Mouse (Mus musculus): ENCODE results near the gene Lin9. TPM values are rescaled to one million over a fixed set of nuclear protein-coding genes. Genes with fewer than 3 reads are reported as not detected.
A peak's percentile ranks its signal among the peaks of the same experiment; 100 is the strongest.

Lin9 gene
- polyA plus RNA-seq, 1 experiment from 2014 or later, result 21.4 TPM

DNA sequence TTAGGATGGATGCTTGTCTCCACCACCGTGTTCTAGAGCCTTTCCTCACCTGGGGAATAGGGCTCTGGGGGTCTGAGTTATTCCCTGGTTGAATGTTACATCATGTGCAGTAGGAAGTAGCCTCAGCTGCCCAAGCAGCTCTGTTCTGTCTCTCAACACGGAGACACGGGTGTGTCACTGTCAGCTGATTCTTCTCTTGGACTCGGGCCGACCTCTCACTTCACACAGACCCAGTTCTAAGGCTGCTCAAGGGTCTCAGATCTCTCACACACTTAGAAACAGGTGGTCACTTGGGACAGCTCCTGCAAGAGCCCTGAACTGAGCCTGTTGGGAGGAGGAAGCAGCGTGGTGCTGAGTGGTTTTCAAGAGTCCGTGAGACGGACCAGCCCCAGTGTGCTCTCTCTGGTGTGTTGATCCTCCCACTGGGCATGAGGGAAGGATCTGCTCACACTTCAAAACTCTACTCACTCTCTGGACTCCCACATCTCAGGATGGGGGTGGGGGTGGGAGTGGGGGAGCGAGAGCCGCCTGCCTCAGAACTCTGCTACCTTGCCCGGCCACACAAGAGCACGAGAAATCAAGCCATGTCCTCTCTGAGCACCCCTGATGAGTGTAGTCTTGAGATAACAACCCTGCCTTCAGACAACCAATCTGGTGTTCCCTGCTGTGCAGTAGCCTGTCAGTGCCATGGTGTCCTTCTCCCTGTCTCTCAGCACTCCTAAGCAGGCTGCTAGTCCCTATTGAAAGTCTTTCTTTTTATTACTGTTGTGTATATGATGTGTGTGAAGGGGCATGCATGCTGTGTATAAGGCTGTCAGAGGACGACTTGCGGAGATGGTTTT, 68.2 kb downstream of the Lin9 start:
- no peak for ATAC-seq (ENCODE audit: low FRiP score, low read depth)
- 64% methylated on average over 14 of the region's 14 CpGs for WGBS

GRCm38 (mm10) chr1:180718756-180719155, 77.8 kb downstream of the Lin9 start:
- H3K4me1 ChIP-seq, result no peaks in the 10 kb centered on the region
- no peak overlapping the region for H3K27ac ChIP-seq
- H3K4me3 ChIP-seq, result no peak overlapping the region
- no peaks in the 10 kb centered on the region for H3K36me3 ChIP-seq
- no peak overlapping the region for H3K9ac ChIP-seq
- 0 out of 2 replicates have a peak, but pooled peaks cover 2% of the 10 kb centered on the region for H3K27me3 ChIP-seq
- no peaks in the 10 kb centered on the region for H3K9me3 ChIP-seq
- no peak overlapping the region for H3K4me2 ChIP-seq (replicated peaks)
- ATAC-seq (ENCODE audit: low FRiP score, low read depth), result no peak
- WGBS, result 79% methylated on average over 5 of the region's 5 CpGs

More for the DNA sequence above, 68.2 kb downstream of the Lin9 start:
- Histone ChIP-seq H3K9ac (no peak overlapping the region), H3K27me3 (0 out of 2 replicates have a peak, but pooled peaks cover 2% of the 10 kb centered on the region), H3K9me3 (no peaks in the 10 kb centered on the region), H3K27ac (no peak overlapping the region), H3K4me3 (no peak overlapping the region), H3K4me2 (replicated peaks) (no peak overlapping the region), H3K36me3 (no peaks in the 10 kb centered on the region), H3K4me1 (no peaks in the 10 kb centered on the region)

- no peak for ATAC-seq (ENCODE audit: low FRiP score, low read depth)
- H3K36me3 ChIP-seq, result no peaks in the 10 kb centered on the region
- H3K9ac ChIP-seq, result no peak overlapping the region
- no peak overlapping the region for H3K4me3 ChIP-seq
- no peaks in the 10 kb centered on the region for H3K9me3 ChIP-seq
- no peaks in the 10 kb centered on the region for H3K4me1 ChIP-seq
- 89% methylated on average over 6 of the region's 6 CpGs for WGBS
- no peaks in the 10 kb centered on the region for H3K27me3 ChIP-seq
- no peak overlapping the region for H3K27ac ChIP-seq
- no peak overlapping the region for H3K4me2 ChIP-seq (replicated peaks)
Measured at GRCm38 (mm10) chr1:180719483-180719882, 78.5 kb downstream of the Lin9 start.

DNA sequence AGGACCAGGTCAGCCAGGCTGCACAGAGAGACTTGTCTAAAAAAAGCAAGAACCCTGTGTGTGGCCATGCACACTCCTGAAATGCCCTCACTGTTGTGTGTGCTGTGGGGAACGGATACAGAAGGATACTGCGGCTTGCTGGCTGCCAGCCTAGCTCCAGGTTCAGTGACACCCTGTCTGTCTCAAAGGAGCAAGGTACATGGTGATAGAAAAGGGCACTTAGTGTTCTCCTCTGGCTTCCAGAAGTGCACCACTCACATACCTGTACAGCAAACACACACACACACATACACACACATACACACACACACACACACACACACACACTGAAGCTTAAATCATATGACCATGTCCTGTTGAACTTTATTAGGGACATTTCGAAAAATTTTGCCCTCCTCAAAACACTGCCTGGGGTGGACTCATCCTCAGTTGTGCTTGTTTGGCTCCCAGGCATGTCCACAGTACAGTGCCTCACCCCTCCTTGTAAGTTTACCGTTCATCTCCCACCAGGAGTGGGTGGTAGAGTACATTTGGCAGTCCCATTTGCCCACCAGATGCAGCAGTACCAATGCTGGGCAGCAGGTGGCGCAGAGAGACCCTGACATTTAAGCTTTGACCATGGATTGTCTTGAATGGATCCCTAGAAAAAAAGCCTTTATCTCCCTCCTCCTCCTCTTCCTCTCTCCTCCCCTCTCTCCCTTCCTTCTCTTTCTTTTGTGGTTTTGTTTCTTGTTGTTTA, 79.2 kb downstream of the Lin9 start:
- Histone ChIP-seq H3K4me1 (peaks cover 5% of the 10 kb centered on the region), H3K4me3 (no peak overlapping the region), H3K27ac (no peak overlapping the region), H3K9me3 (no peaks in the 10 kb centered on the region), H3K9ac (no peak overlapping the region), H3K27me3 (no peaks in the 10 kb centered on the region), H3K4me2 (replicated peaks) (no peak overlapping the region), H3K36me3 (no peaks in the 10 kb centered on the region)
- ATAC-seq (ENCODE audit: low FRiP score, low read depth), result no peak
- 49% methylated on average over 5 of the region's 5 CpGs for WGBS

DNA sequence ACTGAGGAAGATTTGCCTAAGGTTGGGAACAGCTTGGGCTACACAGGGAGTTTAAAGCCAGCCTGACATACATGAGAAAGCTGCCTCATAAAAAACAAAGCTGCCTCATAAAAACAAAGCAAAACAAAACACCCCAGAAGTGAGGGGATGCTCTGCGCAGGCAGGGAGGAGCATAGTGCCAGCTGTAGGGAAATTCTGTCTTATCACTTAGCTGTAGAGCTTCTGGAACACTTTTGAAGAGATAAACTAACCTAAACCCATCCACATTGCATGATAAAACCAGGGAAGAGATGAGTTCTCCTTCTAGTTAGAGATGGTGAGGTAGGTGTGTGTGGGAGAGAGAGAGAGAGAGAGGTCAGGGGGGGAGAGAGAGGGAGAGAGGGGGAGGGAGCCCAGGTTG, 81.7 kb downstream of the Lin9 start:
- no peak for ATAC-seq (ENCODE audit: low FRiP score, low read depth)
- no peaks in the 10 kb centered on the region for H3K27me3 ChIP-seq
- H3K9me3 ChIP-seq, result no peaks in the 10 kb centered on the region
- no peak overlapping the region for H3K9ac ChIP-seq
- no peaks in the 10 kb centered on the region for H3K36me3 ChIP-seq
- H3K4me3 ChIP-seq, result no peak overlapping the region
- no peak overlapping the region for H3K4me2 ChIP-seq (replicated peaks)
- WGBS, result 50% methylated on average over 1 of the region's 1 CpGs
- peaks cover 18% of the 10 kb centered on the region for H3K4me1 ChIP-seq
- H3K27ac ChIP-seq, result no peak overlapping the region

DNA sequence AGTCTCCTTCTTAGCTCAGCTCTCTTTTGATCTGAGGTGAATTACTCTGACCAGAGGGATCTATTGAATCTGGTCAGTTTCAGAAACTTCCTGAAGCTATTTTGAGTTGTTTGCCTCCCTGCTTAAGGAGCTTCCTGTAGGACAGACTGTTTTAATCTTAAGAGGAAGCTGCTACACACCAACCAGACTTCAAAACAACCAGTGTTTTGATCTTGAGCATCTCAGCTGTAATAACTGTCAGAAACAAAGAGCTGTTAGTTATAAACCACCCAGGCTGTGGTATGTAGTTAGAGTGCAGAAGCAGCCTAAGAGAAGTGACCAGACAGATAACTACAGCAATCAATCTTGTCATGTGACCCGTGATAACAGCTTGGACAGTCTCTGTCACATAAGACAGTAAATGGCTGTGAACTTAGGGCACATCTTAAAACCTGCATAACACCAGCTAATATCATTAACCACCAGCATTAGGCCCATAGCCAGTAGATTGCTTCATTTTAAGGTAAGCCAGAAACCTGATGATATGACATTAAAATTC, 82.8 kb downstream of the Lin9 start:
- Histone ChIP-seq H3K9me3 (no peaks in the 10 kb centered on the region), H3K9ac (no peak overlapping the region), H3K4me3 (no peak overlapping the region), H3K36me3 (no peaks in the 10 kb centered on the region), H3K27ac (no peak overlapping the region), H3K4me1 (peaks cover 28% of the 10 kb centered on the region), H3K4me2 (replicated peaks) (no peak overlapping the region), H3K27me3 (no peaks in the 10 kb centered on the region)
- ATAC-seq (ENCODE audit: low FRiP score, low read depth), result no peak
- 24% methylated on average over 1 of the region's 1 CpGs for WGBS

GRCm38 (mm10) chr1:180725704-180726179, 84.8 kb downstream of the Lin9 start, which contains the start of gene Acbd3:
Gene Acbd3, plus strand, starts transcription at chr1:180726043.
- 0% methylated on average over 52 of the region's 52 CpGs for WGBS
- ATAC-seq (ENCODE audit: low FRiP score, low read depth), result peak; percentile 94

DNA sequence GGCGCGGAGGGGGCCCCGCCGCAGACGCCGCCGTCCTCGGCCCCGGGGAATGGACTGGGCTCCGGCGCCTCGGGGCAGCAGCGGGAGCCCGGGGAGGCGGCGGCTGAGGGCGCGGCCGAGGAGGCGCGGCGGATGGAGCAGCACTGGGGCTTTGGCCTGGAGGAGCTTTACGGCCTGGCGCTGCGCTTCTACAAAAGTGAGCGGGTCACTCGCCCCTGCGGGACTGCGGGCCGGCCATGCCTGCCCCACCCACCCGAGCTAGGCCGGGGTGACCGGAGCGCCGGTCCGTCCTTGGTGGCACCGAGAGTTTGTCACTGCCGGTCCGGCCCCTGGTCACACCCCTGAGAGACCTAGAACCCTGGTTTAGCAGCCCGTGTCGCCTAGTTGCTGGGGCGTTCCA, 85.2 kb downstream of the Lin9 start:
- Histone ChIP-seq H3K36me3 (no peaks in the 10 kb centered on the region), H3K27me3 (no peaks in the 10 kb centered on the region), H3K9me3 (no peaks in the 10 kb centered on the region), H3K27ac (peak overlapping the region; percentile 93), H3K9ac (peak overlapping the region; percentile 99), H3K4me2 (replicated peaks) (peak overlapping the region; percentile 81), H3K4me3 (peak overlapping the region; percentile 99), H3K4me1 (peaks cover 36% of the 10 kb centered on the region)
- 0% methylated on average over 28 of the region's 42 CpGs for WGBS
- ATAC-seq (ENCODE audit: low FRiP score, low read depth), result peak; percentile 73

More at GRCm38 (mm10) chr1:180725704-180726179, 84.8 kb downstream of the Lin9 start, which contains the start of gene Acbd3:
- H3K4me1 ChIP-seq, result peaks cover 36% of the 10 kb centered on the region
- peak within 1 kb of the TSS; percentile 93 for H3K27ac ChIP-seq
- peak within 1 kb of the TSS; percentile 81 for H3K4me2 ChIP-seq (replicated peaks)
- peak within 1 kb of the TSS; percentile 99 for H3K4me3 ChIP-seq
- no peaks in the 10 kb centered on the region for H3K27me3 ChIP-seq
- no peaks in the 10 kb centered on the region for H3K9me3 ChIP-seq
- no peaks in the 10 kb centered on the region for H3K36me3 ChIP-seq
- peak within 1 kb of the TSS; percentile 99 for H3K9ac ChIP-seq

DNA sequence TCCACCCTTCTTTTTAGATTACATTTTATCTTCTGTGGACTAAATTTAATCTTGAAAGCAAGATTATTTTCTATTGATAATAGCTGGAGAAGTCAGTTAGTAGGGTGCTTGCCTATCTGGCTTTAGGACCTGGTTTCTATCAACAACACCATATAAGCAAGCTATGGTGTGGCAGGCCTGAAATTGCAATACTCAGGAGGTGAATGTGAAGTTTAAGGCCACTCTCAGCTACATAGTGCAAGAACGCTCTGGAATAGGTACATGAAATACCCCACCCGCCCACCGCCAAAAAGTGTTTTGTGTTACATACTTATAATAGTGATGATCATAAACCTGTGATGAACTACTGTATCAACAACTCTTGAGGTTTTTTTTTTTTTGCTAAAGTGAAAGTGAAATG, 88.3 kb downstream of the Lin9 start:
- no peak overlapping the region for H3K9ac ChIP-seq
- H3K4me2 ChIP-seq (replicated peaks), result no peak overlapping the region
- no peak for ATAC-seq (ENCODE audit: low FRiP score, low read depth)
- peaks cover 36% of the 10 kb centered on the region for H3K4me1 ChIP-seq
- 95% methylated on average over 3 of the region's 3 CpGs for WGBS
- no peaks in the 10 kb centered on the region for H3K27me3 ChIP-seq
- H3K36me3 ChIP-seq, result peaks cover 9% of the 10 kb centered on the region
- H3K27ac ChIP-seq, result no peak overlapping the region
- H3K9me3 ChIP-seq, result no peaks in the 10 kb centered on the region
- no peak overlapping the region for H3K4me3 ChIP-seq

Other genes with a start within 250 kb of the Lin9 start
- 2.8 and 4.6 TPM in 2 replicates for gene Stum, start 157.6 kb upstream of the Lin9 start, polyA plus RNA-seq (2015; fragmentation: Nextera tagmentation; extraction: Ambion mirVana)
- gene Parp1, start 72.2 kb upstream of the Lin9 start, polyA plus RNA-seq (2015; fragmentation: Nextera tagmentation; extraction: Ambion mirVana), result 139 and 144 TPM in 2 replicates
- 0.34 and 0.46 TPM in 2 replicates for gene Mixl1, start 55.9 kb downstream of the Lin9 start, polyA plus RNA-seq (2015; fragmentation: Nextera tagmentation; extraction: Ambion mirVana)
- 25.0 and 25.4 TPM in 2 replicates for gene Acbd3, start 84.9 kb downstream of the Lin9 start, polyA plus RNA-seq (2015; fragmentation: Nextera tagmentation; extraction: Ambion mirVana)
- gene H3f3a, start 172.8 kb downstream of the Lin9 start, polyA plus RNA-seq (2015; fragmentation: Nextera tagmentation; extraction: Ambion mirVana), result 3,132 and 3,199 TPM in 2 replicates
- gene Sde2, start 210.0 kb downstream of the Lin9 start, polyA plus RNA-seq (2015; fragmentation: Nextera tagmentation; extraction: Ambion mirVana), result 39.3 and 40.7 TPM in 2 replicates

Data from limb, embryonic 13.5 days (tissue).